Mouse (Mus musculus) myocyte (in vitro differentiated cells): ENCODE results near the gene Zc3h10. TPM values are rescaled to one million over a fixed set of nuclear protein-coding genes. Genes with fewer than 3 reads are reported as not detected.

Experiments
- H3K27me3 ChIP-seq: one replicate; pipeline ENCODE4 v1.6.1; 2011; ENCODE audit not compliant: control insufficient read depth, insufficient read depth, insufficient read length
- H3K36me3 ChIP-seq: one replicate; pipeline ENCODE4 v1.6.1; 2011; ENCODE audit not compliant: control insufficient read depth, insufficient read depth
- H3K4me2 ChIP-seq: one replicate; pipeline ENCODE4 v1.6.1; 2011; ENCODE audit warnings: low read depth, control low read depth
- H3K4me3 ChIP-seq: one replicate; pipeline ENCODE4 v1.5.1; 2011; ENCODE audit warnings: mild to moderate bottlenecking, control low read depth, moderate library complexity
- H3K79me2 ChIP-seq: one replicate; pipeline ENCODE4 v1.6.1; 2011; ENCODE audit not compliant: control insufficient read depth, insufficient read depth
- H3ac ChIP-seq: one replicate; pipeline ENCODE4 v1.6.1; 2011; ENCODE audit not compliant: control insufficient read depth, insufficient read length
- CEBPB ChIP-seq: IDR thresholded peaks from 2 replicates; pipeline ENCODE4 v1.6.1; 2011; ENCODE audit warnings: mild to moderate bottlenecking, moderate library complexity; ENCODE audit not compliant: poor library complexity, insufficient read depth, severe bottlenecking
- E2F4 ChIP-seq: IDR thresholded peaks from one replicate; pipeline ENCODE4 v1.6.1; 2011; ENCODE audit warnings: mild to moderate bottlenecking, control low read depth, moderate library complexity; ENCODE audit not compliant: insufficient read depth
- MAX ChIP-seq: IDR thresholded peaks from one replicate; pipeline ENCODE4 v1.6.1; 2011; ENCODE audit warnings: low read depth, mild to moderate bottlenecking, control low read depth
- MYOD1 ChIP-seq, 3 experiments: IDR thresholded peaks; one replicate each; pipeline ENCODE4 v1.6.1; 2011; ENCODE audit warnings: control low read depth in 2 of 3, low read depth in 2 of 3, mild to moderate bottlenecking in 2 of 3, moderate library complexity in 1 of 3; ENCODE audit not compliant: insufficient read length in 2 of 3, control insufficient read depth in 1 of 3
- MYOG ChIP-seq, 3 experiments: IDR thresholded peaks; one replicate each; pipeline ENCODE4 v1.6.1; 2011; ENCODE audit warnings: control low read depth in 2 of 3, low read depth in 2 of 3, mild to moderate bottlenecking in 2 of 3; ENCODE audit not compliant: insufficient read length in 2 of 3, control insufficient read depth in 1 of 3, insufficient read depth in 1 of 3
- POLR2A ChIP-seq: IDR thresholded peaks from one replicate; pipeline ENCODE4 v1.6.1; 2011; ENCODE audit warnings: low read depth, mild to moderate bottlenecking, control low read depth, moderate library complexity; ENCODE audit not compliant: insufficient read length
- POLR2AphosphoS2 ChIP-seq: IDR thresholded peaks from one replicate; pipeline ENCODE4 v1.6.1; 2011; ENCODE audit warnings: low read depth, control low read depth; ENCODE audit not compliant: insufficient read length
- REST ChIP-seq: IDR thresholded peaks from one replicate; pipeline ENCODE4 v1.6.1; 2011; ENCODE audit warnings: mild to moderate bottlenecking, control low read depth, moderate library complexity; ENCODE audit not compliant: insufficient read depth, insufficient read length
- SRF ChIP-seq: IDR thresholded peaks from one replicate; pipeline ENCODE4 v1.6.1; 2011; ENCODE audit warnings: low read depth; ENCODE audit not compliant: control insufficient read depth, insufficient read length
- TCF12 ChIP-seq: IDR thresholded peaks from one replicate; pipeline ENCODE4 v1.6.1; 2011; ENCODE audit warnings: mild to moderate bottlenecking, control low read depth; ENCODE audit not compliant: poor library complexity, insufficient read depth, severe bottlenecking
- TCF3 ChIP-seq: IDR thresholded peaks from one replicate; pipeline ENCODE4 v1.6.1; 2011; ENCODE audit warnings: low read depth, control low read depth; ENCODE audit not compliant: insufficient read length
- USF1 ChIP-seq: IDR thresholded peaks from one replicate; pipeline ENCODE4 v1.6.1; 2011; ENCODE audit warnings: low read depth, mild to moderate bottlenecking, control low read depth, moderate library complexity
- polyA plus RNA-seq: library from polyadenylated mRNA; unstranded; fragments of >200 nt; fragmentation: generic; extraction: Trizol; gene quantifications from one replicate; pipeline ENCODE4 v1.2.1, GENCODE M21; 2012; ENCODE audit warnings: missing spikeins

The Zc3h10 gene
- polyA plus RNA-seq: 13.8 TPM

DNA sequence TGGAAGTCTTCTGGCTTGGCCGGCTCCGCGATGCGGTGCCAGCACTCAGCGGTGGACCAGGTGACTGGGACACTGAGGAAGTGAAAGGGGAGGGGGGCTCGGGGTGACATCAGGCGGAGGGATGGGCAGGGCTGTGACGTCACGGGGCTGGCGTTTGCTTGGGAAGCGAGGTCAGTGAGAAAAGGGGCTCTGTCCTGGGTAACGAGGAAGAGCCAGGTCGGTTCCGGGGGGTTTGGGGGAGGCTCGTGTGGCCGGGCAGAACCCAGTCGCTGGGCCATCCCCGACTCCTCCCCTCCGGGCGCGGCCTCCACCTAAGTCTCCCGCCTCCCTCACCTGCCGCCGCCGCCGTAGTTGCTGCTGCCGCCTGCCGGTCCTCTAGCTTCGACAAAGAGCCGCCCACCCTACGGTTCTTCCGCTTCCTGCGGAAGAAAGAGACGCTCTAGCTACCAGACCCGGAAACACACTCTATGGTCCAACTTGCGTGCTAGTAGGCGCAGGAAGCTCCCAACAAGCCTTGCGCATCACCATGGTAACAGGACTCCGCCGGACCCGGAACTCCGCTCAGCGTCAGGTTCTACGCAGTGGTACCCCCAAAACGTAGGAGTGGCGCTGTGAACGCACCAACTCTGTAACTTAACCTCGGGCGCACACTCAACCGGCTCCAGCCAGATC, at the start of gene Zc3h10:
Gene Zc3h10, minus strand, starts transcription at position 414 of the 672 bp plus-strand sequence.
- peak within 1 kb of the TSS; percentile 91 for H3K4me3 ChIP-seq
- TF ChIP-seq POLR2AphosphoS2: peak; percentile 100
- TF ChIP-seq MYOD1 (IDR thresholded peaks at IDR 0.05; ENCODE audit: control insufficient read depth in 1 of 3, insufficient read length in 2 of 3, low read depth in 2 of 3): peak in 2 of 3 experiments; percentile 30 to 53
- TF ChIP-seq MAX: no peak
- TF ChIP-seq TCF12: no peak
- peak; percentile 94 for TF ChIP-seq POLR2A
- peak in 1 of 3 experiments; percentile 35 for TF ChIP-seq MYOG (IDR thresholded peaks at IDR 0.05; ENCODE audit: control insufficient read depth in 1 of 3, insufficient read depth in 1 of 3, insufficient read length in 2 of 3, low read depth in 2 of 3)
- TF ChIP-seq E2F4: no peak
- TF ChIP-seq TCF3: no peak
- no peak for TF ChIP-seq CEBPB
- TF ChIP-seq SRF: peak; percentile 26
- no peak for TF ChIP-seq REST
- TF ChIP-seq USF1: no peak
- H3K36me3 ChIP-seq: peaks cover 21% of the 10 kb centered on the region
- H3K27me3 ChIP-seq: no peaks in the 10 kb centered on the region
- H3K79me2 ChIP-seq: peaks cover 30% of the 10 kb centered on the region
- H3ac ChIP-seq: peak within 1 kb of the TSS; percentile 3
- H3K4me2 ChIP-seq: peak within 1 kb of the TSS; percentile 98

DNA sequence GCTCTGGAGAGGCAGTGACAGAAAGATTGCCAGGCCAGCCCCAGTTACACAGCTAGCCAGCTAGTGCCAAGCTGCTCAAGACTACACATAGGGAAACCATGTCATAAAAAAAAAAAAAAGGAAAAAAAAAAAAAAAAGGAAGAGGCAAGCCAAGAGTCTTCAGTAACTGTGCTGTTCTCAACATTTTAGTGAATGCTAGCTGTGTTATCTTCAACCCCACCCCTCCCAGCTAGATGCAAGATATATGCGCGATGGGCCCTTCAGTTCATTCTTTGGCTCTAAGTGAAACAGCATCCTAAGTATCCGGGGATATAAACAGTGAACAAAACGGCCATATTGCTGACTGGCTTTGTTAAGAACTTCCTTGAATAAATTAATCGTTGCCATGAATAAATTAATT, 45.2 kb upstream of the Zc3h10 start:
- H3K79me2 ChIP-seq: no peaks in the 10 kb centered on the region
- H3K36me3 ChIP-seq: no peaks in the 10 kb centered on the region
- no peak overlapping the region for H3K4me2 ChIP-seq
- no peak overlapping the region for H3ac ChIP-seq
- H3K27me3 ChIP-seq: no peaks in the 10 kb centered on the region
- TF ChIP-seq POLR2AphosphoS2 (no peak), TCF3 (no peak), MYOG (IDR thresholded peaks at IDR 0.05; ENCODE audit: control insufficient read depth in 1 of 3, insufficient read depth in 1 of 3, insufficient read length in 2 of 3, low read depth in 2 of 3) (no peak), POLR2A (no peak), E2F4 (no peak), CEBPB (no peak), REST (no peak), TCF12 (no peak), SRF (no peak), MAX (no peak), USF1 (no peak), MYOD1 (IDR thresholded peaks at IDR 0.05; ENCODE audit: control insufficient read depth in 1 of 3, insufficient read length in 2 of 3, low read depth in 2 of 3) (no peak)
- H3K4me3 ChIP-seq: no peak overlapping the region

DNA sequence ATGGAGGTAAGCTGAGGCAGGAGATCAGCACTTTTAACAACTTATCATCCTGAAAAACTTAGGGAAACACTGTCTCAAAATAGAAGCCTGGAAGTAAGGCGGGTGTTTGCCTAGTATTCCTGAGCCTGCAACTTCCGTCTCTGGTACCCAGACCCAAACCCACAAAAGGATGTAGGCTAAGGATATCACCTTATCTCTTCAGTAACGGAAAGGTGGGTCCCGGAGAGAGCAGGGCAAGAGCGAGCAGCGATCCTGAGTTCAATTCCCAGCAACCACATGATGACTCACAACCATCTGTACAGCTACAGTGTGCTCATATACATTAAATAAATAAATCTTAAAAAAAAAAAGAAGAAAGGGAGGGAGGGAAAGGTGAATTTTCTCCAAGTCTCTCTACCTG, 43.9 kb upstream of the Zc3h10 start:
- Histone ChIP-seq H3ac (no peak overlapping the region), H3K4me2 (no peak overlapping the region), H3K36me3 (no peaks in the 10 kb centered on the region), H3K27me3 (no peaks in the 10 kb centered on the region), H3K79me2 (peaks cover under 1% of the 10 kb centered on the region), H3K4me3 (no peak overlapping the region)
- TF ChIP-seq POLR2AphosphoS2 (no peak), MYOG (IDR thresholded peaks at IDR 0.05; ENCODE audit: control insufficient read depth in 1 of 3, insufficient read depth in 1 of 3, insufficient read length in 2 of 3, low read depth in 2 of 3) (no peak), REST (no peak), USF1 (no peak), CEBPB (no peak), MYOD1 (IDR thresholded peaks at IDR 0.05; ENCODE audit: control insufficient read depth in 1 of 3, insufficient read length in 2 of 3, low read depth in 2 of 3) (no peak), TCF12 (no peak), POLR2A (no peak), MAX (no peak), SRF (no peak), E2F4 (no peak), TCF3 (no peak)

DNA sequence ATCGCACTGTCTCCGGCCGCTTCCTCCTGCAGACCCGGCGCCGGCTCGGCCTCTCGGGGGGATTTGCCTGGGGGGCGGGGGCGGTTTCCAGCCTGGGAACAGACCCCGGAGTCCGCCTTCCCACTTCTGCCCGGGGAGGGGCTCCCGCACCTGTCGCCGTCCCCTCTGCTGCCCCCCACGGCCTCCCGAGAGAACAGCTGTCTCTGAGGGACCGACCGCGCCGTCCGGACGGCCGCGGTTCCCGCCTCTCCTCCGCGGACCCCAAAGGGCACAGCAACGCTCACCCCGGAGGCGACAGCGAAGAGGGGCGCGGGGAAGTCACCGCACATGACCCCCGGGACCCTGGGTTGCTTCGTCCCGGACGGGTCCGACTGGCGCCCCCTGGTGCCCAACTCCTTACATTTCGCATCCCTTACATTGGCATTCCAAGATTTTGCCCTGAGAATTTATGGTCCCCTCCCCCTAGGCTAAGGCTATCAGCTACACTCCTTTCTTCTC, 42.7 kb upstream of the Zc3h10 start:
- TF ChIP-seq MYOD1 (IDR thresholded peaks at IDR 0.05; ENCODE audit: control insufficient read depth in 1 of 3, insufficient read length in 2 of 3, low read depth in 2 of 3) (peak in 2 of 3 experiments; percentile 93 to 94), TCF12 (peak; percentile 35), TCF3 (peak; percentile 26), POLR2A (peak; percentile 29), MYOG (IDR thresholded peaks at IDR 0.05; ENCODE audit: control insufficient read depth in 1 of 3, insufficient read depth in 1 of 3, insufficient read length in 2 of 3, low read depth in 2 of 3) (peak; percentile 39 to 96 (median 95)), SRF (no peak)
- H3K27me3 ChIP-seq: no peaks in the 10 kb centered on the region
- no peaks in the 10 kb centered on the region for H3K36me3 ChIP-seq
- peak overlapping the region; percentile 62 for H3K4me3 ChIP-seq
- H3K4me2 ChIP-seq: peak overlapping the region; percentile 86
- peak overlapping the region; percentile 11 for H3ac ChIP-seq
- H3K79me2 ChIP-seq: peaks cover 3% of the 10 kb centered on the region
